Mouse (Mus musculus) heart, embryonic 16.5 days (tissue): ENCODE results near the gene Golga5. TPM values are rescaled to one million over a fixed set of nuclear protein-coding genes. Genes with fewer than 3 reads are reported as not detected.

Experiments
- ATAC-seq: fragments of 200-750 bp; cut with Nextera tagmentation; replicated peaks from 2 replicates; pipeline ENCODE4 v1.8.0; 2017; ENCODE audit warnings: moderate number of reproducible peaks; ENCODE audit not compliant: insufficient read depth, low FRiP score; ENCODE audit errors: extremely low read depth
- H3K27ac ChIP-seq: fragments of 300-500 bp; sonication (generic); 2 replicates; pipeline ENCODE4 v1.5.1; 2014; ENCODE audit warnings: mild to moderate bottlenecking, low read length, control low read depth, moderate library complexity
- H3K27me3 ChIP-seq: fragments of 300-500 bp; sonication (generic); 2 replicates; pipeline ENCODE4 v1.6.1; 2014; ENCODE audit warnings: low read length, mixed read lengths; ENCODE audit not compliant: control insufficient read depth, insufficient read depth
- H3K36me3 ChIP-seq: fragments of 300-500 bp; sonication (generic); 2 replicates; pipeline ENCODE4 v1.6.1; 2014; ENCODE audit not compliant: control insufficient read depth, insufficient read depth
- H3K4me1 ChIP-seq: fragments of 300-500 bp; sonication (generic); 2 replicates; pipeline ENCODE4 v1.6.1; 2014; ENCODE audit warnings: low read length, mixed read lengths; ENCODE audit not compliant: control insufficient read depth, insufficient read depth
- H3K4me2 ChIP-seq: fragments of 300-500 bp; sonication (generic); 2 replicates; pipeline ENCODE4 v1.6.1; 2014; ENCODE audit warnings: low read depth, mild to moderate bottlenecking, control low read depth, low read length
- H3K4me3 ChIP-seq: fragments of 300-500 bp; sonication (generic); 2 replicates; pipeline ENCODE4 v1.5.1; 2014; ENCODE audit warnings: mild to moderate bottlenecking, control low read depth, low read length
- H3K9ac ChIP-seq: fragments of 300-500 bp; sonication (generic); 2 replicates; pipeline ENCODE4 v1.6.1; 2014; ENCODE audit warnings: low read length, control low read depth
- H3K9me3 ChIP-seq: fragments of 300-500 bp; sonication (generic); replicated peaks from 2 replicates; pipeline ENCODE4 v1.6.1; 2016; ENCODE audit warnings: low read length; ENCODE audit not compliant: control insufficient read depth
- WGBS: fragments of 180-500 bp; shearing (Covaris S2); extraction: QIAGEN DNeasy Blood & Tissue Kit; methylation state at CpG from one replicate; pipeline ENCODE4 v1.1.7; 2014; 5-methylcytosine and 5-hydroxymethylcytosine counted together
- polyA plus RNA-seq: library from polyadenylated mRNA; unstranded; fragments of >200 nt; fragmentation: Nextera tagmentation; extraction: Ambion mirVana; gene quantifications from 2 replicates; pipeline ENCODE4 v1.2.1, GENCODE M21; 2015

The Golga5 gene
- polyA plus RNA-seq, 1 experiment from 2014 or later, result 26.7 TPM

- Histone ChIP-seq H3K9ac (no peak overlapping the region), H3K9me3 (no peaks in the 10 kb centered on the region), H3K36me3 (peaks cover 37% of the 10 kb centered on the region), H3K4me3 (no peak overlapping the region), H3K27me3 (no peaks in the 10 kb centered on the region), H3K4me2 (no peak overlapping the region), H3K27ac (peak overlapping the region; percentile 42), H3K4me1 (peaks cover 2% of the 10 kb centered on the region; the same call in 1 of the 2 replicates)
- no peak for ATAC-seq
- WGBS, result 81% methylated on average over 2 of the region's 2 CpGs
Measured at GRCm38 (mm10) chr12:102497905-102498304, 29.0 kb downstream of the Golga5 start.

- peak overlapping the region; percentile 42; the same call in 1 of the 2 replicates for H3K27ac ChIP-seq
- H3K4me1 ChIP-seq, result peaks cover 2% of the 10 kb centered on the region; the same call in 1 of the 2 replicates
- no peak overlapping the region for H3K4me3 ChIP-seq
- no peaks in the 10 kb centered on the region for H3K27me3 ChIP-seq
- no peak overlapping the region for H3K4me2 ChIP-seq
- H3K9me3 ChIP-seq, result no peaks in the 10 kb centered on the region
- no peak overlapping the region for H3K9ac ChIP-seq
- peaks cover 32% of the 10 kb centered on the region for H3K36me3 ChIP-seq
- 66% methylated on average over 8 of the region's 8 CpGs for WGBS
- ATAC-seq, result peak; percentile 63; the same call in 1 of the 2 replicates
Measured at GRCm38 (mm10) chr12:102498726-102499125, 29.8 kb downstream of the Golga5 start.

GRCm38 (mm10) chr12:102499210-102499609 is 30.3 kb downstream of the Golga5 start:
- peaks cover 27% of the 10 kb centered on the region for H3K36me3 ChIP-seq
- H3K4me3 ChIP-seq, result no peak overlapping the region
- no peak for ATAC-seq

GRCm38 (mm10) chr12:102499723-102500122 is 30.8 kb downstream of the Golga5 start:
- WGBS, result 54% methylated on average over 4 of the region's 4 CpGs
- Histone ChIP-seq H3K36me3 (peaks cover 27% of the 10 kb centered on the region), H3K4me1 (peaks cover 2% of the 10 kb centered on the region; the same call in 1 of the 2 replicates), H3K4me3 (no peak overlapping the region), H3K9ac (no peak overlapping the region), H3K9me3 (no peaks in the 10 kb centered on the region), H3K27ac (no peak overlapping the region), H3K4me2 (no peak overlapping the region), H3K27me3 (no peaks in the 10 kb centered on the region)
- ATAC-seq, result no peak

More at GRCm38 (mm10) chr12:102499210-102499609, 30.3 kb downstream of the Golga5 start:
- Histone ChIP-seq H3K27ac (no peak overlapping the region), H3K9ac (no peak overlapping the region), H3K4me1 (peaks cover 2% of the 10 kb centered on the region; the same call in 1 of the 2 replicates), H3K27me3 (no peaks in the 10 kb centered on the region), H3K4me2 (no peak overlapping the region), H3K9me3 (no peaks in the 10 kb centered on the region)
- WGBS, result 84% methylated on average over 5 of the region's 5 CpGs

DNA sequence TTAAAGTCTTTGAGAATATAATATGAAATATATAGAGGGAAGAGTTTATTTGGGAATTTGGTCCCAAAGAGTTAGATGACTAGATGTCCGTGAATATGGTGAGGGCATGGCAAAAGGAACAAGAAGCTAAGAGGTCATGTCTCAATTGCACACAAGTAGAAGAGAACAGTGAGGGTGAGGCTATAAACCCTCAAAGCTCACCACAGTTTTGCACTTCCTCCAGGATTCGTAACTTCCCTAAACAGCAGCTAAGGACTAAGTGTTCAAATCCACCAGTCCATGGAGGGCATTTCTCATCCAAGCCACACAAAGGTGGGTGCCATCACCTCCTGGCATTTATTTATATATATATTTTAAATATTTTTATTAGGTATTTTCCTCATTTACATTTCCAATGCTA is 32.1 kb downstream of the Golga5 start:
- no peak for ATAC-seq
- Histone ChIP-seq H3K4me2 (no peak overlapping the region), H3K9me3 (no peaks in the 10 kb centered on the region), H3K27ac (no peak overlapping the region), H3K4me3 (no peak overlapping the region), H3K4me1 (peaks cover 2% of the 10 kb centered on the region; the same call in 1 of the 2 replicates), H3K9ac (no peak overlapping the region), H3K27me3 (no peaks in the 10 kb centered on the region), H3K36me3 (peaks cover 23% of the 10 kb centered on the region)
- WGBS, result 93% methylated on average over 2 of the region's 2 CpGs

DNA sequence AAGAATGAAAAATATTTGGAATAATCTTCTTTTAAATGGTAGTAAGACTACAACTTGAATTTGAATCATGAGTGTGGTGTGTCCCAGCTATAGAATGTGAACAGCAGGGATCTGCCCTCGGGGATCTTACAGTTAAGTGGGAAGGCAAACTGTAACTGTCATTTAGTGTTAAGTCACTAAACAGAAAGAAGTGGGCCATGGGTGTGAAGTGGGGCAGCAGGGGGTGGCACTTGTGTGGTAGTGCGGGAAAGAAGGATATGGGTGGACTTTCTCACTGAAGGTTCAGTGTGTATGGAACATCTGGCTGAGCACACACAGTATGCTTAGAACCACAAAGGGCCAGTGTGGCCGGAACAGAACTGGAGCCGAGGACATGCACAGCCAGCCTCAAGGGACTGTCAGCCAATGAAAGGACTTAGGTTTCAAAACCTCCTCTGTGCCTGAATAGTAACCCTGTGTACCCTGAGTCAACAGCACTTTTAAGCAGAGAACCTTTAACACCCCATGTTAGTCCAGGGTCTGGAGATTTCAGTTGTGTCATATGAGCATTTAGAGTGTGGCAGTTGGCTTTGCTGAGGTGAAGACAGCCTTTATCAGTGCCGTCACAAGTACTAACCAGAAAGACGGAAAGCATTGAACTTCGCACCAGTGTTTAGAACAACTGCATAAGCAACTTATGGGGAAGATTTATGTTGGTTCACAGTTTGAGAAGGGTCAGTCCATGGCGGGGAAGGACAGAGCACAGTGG is 33.1 kb downstream of the Golga5 start:
- Histone ChIP-seq H3K4me2 (no peak overlapping the region), H3K27me3 (no peaks in the 10 kb centered on the region), H3K4me3 (no peak overlapping the region), H3K27ac (no peak overlapping the region), H3K4me1 (peaks cover 2% of the 10 kb centered on the region; the same call in 1 of the 2 replicates), H3K9ac (no peak overlapping the region), H3K36me3 (peaks cover 14% of the 10 kb centered on the region), H3K9me3 (no peaks in the 10 kb centered on the region)
- ATAC-seq, result peak; percentile 18; the same call in 1 of the 2 replicates
- WGBS, result 54% methylated on average over 8 of the region's 8 CpGs

DNA sequence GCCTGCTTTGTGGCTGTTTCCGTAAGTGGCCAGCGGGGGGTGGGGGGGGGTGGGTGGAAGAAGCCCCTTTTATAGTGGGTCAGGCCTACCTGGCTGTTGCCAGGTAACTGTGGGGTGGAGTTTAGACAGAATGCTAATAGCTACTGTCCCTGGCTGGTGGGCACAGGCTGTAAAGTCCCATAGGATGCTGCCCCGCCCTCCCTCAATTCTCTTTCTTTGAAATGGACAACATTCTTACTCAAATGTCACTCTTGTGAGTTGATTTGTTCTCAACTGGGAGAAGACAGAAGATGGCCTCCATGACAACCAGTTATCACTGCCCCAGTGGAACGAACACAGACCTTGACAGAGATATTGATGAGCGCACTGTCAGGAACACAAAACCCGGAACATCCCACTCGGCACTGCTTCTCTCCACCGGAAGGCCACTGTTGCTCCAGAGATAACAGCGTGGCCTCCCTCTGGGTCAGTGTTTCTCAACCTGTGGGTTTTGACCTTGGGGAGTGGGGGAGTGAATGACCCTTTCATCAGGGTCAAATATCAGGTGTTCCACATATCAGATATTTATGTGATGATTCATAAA is 36.3 kb downstream of the Golga5 start:
- no peak overlapping the region for H3K9ac ChIP-seq
- H3K36me3 ChIP-seq, result no peaks in the 10 kb centered on the region
- H3K4me2 ChIP-seq, result no peak overlapping the region
- H3K9me3 ChIP-seq, result no peaks in the 10 kb centered on the region
- 55% methylated on average over 9 of the region's 9 CpGs for WGBS
- no peaks in the 10 kb centered on the region for H3K27me3 ChIP-seq
- ATAC-seq, result no peak
- H3K4me3 ChIP-seq, result no peak overlapping the region
- peaks cover 2% of the 10 kb centered on the region; the same call in 1 of the 2 replicates for H3K4me1 ChIP-seq
- no peak overlapping the region for H3K27ac ChIP-seq

- Histone ChIP-seq H3K9me3 (no peaks in the 10 kb centered on the region), H3K36me3 (no peaks in the 10 kb centered on the region), H3K4me2 (no peak overlapping the region), H3K9ac (no peak overlapping the region), H3K4me1 (peaks cover 2% of the 10 kb centered on the region; the same call in 1 of the 2 replicates), H3K4me3 (no peak overlapping the region), H3K27ac (no peak overlapping the region), H3K27me3 (no peaks in the 10 kb centered on the region)
- WGBS, result 89% methylated on average over 7 of the region's 7 CpGs
- no peak for ATAC-seq
Measured at GRCm38 (mm10) chr12:102505949-102506348, 37.0 kb downstream of the Golga5 start.

GRCm38 (mm10) chr12:102511363-102511762 is 42.4 kb downstream of the Golga5 start:
- ATAC-seq, result no peak

More at GRCm38 (mm10) chr12:102511363-102511762, 42.4 kb downstream of the Golga5 start:
- H3K9me3 ChIP-seq, result no peaks in the 10 kb centered on the region
- H3K36me3 ChIP-seq, result no peaks in the 10 kb centered on the region
- H3K4me1 ChIP-seq, result no peaks in the 10 kb centered on the region
- no peak overlapping the region for H3K4me3 ChIP-seq
- no peaks in the 10 kb centered on the region for H3K27me3 ChIP-seq
- no peak overlapping the region for H3K27ac ChIP-seq
- WGBS, result 64% methylated on average over 3 of the region's 3 CpGs
- H3K9ac ChIP-seq, result no peak overlapping the region
- H3K4me2 ChIP-seq, result no peak overlapping the region
